Mouse (Mus musculus): Measurements from ENCODE around the gene Platr17. TPM values are rescaled to one million over a fixed set of nuclear protein-coding genes. Genes with fewer than 3 reads are reported as not detected.
"Not testable (repeated sequence)": the region's sequence is repeated elsewhere in the genome, so short reads cannot be mapped to it uniquely, and the experiment has no call there.

The Platr17 gene
- polyA plus RNA-seq, 1 experiment from 2014 or later: 0.40 TPM

GRCm38 (mm10) chr17:33889941-33890532, 14.9 kb upstream of the Platr17 start:
- H3K9ac ChIP-seq (ENCODE audit: low read length): peak overlapping the region; percentile 80
- peaks cover 14% of the 10 kb centered on the region for H3K4me1 ChIP-seq (ENCODE audit: control insufficient read depth, insufficient read depth, low read length)
- H3K9me3 ChIP-seq (replicated peaks; ENCODE audit: control insufficient read depth, low read length); H3K36me3 ChIP-seq (ENCODE audit: control insufficient read depth, insufficient read depth, low read length); H3K27ac ChIP-seq (ENCODE audit: low read length); H3K27me3 ChIP-seq (ENCODE audit: control insufficient read depth, insufficient read depth, low read length): not testable (repeated sequence)
- peak; percentile 3 for ATAC-seq (ENCODE audit: insufficient read depth, low FRiP score)
- under 1% methylated on average over 44 of the region's 44 CpGs for WGBS
- H3K4me2 ChIP-seq (ENCODE audit: low read depth, low read length): peak overlapping the region; percentile 65
- peak overlapping the region; percentile 65 for H3K4me3 ChIP-seq (replicated peaks; ENCODE audit: low read length)

GRCm38 (mm10) chr17:33890533-33891059, 14.3 kb upstream of the Platr17 start, which contains the start of gene Kifc1:
Kifc1 (minus strand) TSS chr17:33890661.
- Histone ChIP-seq H3K27me3 (ENCODE audit: control insufficient read depth, insufficient read depth, low read length) (no peaks in the 10 kb centered on the region), H3K9ac (ENCODE audit: low read length) (peak within 1 kb of the TSS; percentile 80), H3K4me2 (ENCODE audit: low read depth, low read length) (peak within 1 kb of the TSS; percentile 65), H3K27ac (ENCODE audit: low read length) (no peak within 1 kb of the TSS; the same call in 1 of the 2 replicates), H3K9me3 (replicated peaks; ENCODE audit: control insufficient read depth, low read length) (no peaks in the 10 kb centered on the region), H3K4me3 (replicated peaks; ENCODE audit: low read length) (peak within 1 kb of the TSS; percentile 65), H3K36me3 (ENCODE audit: control insufficient read depth, insufficient read depth, low read length) (no peaks in the 10 kb centered on the region), H3K4me1 (ENCODE audit: control insufficient read depth, insufficient read depth, low read length) (peaks cover 14% of the 10 kb centered on the region)
- ATAC-seq (ENCODE audit: insufficient read depth, low FRiP score): peak; percentile 99
- 0% methylated on average over 49 of the region's 49 CpGs for WGBS

DNA sequence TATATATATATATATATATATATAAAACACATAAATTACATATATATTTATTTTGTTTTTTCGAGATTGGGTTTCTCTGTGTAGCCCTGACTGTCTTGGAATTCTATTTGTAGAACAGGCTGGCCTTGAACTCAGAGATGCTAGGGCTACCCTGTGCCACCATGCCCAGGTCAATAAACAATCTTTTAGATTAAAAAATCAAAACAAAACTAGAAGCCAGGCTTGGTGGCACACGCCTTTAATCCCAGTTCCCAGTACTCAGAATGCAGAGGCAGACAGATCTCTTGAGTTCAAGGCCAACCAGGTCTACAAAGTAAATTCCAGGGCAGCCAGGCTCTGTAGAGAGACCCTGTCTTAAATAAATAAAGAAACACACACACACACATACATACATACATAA, 13.6 kb upstream of the Platr17 start:
- Histone ChIP-seq H3K4me2 (ENCODE audit: low read depth, low read length) (no peak overlapping the region), H3K36me3 (ENCODE audit: control insufficient read depth, insufficient read depth, low read length) (no peaks in the 10 kb centered on the region), H3K9me3 (replicated peaks; ENCODE audit: control insufficient read depth, low read length) (no peaks in the 10 kb centered on the region), H3K27ac (ENCODE audit: low read length) (no peak overlapping the region), H3K9ac (ENCODE audit: low read length) (no peak overlapping the region), H3K4me3 (replicated peaks; ENCODE audit: low read length) (no peak overlapping the region), H3K27me3 (ENCODE audit: control insufficient read depth, insufficient read depth, low read length) (no peaks in the 10 kb centered on the region), H3K4me1 (ENCODE audit: control insufficient read depth, insufficient read depth, low read length) (peaks cover 14% of the 10 kb centered on the region)
- 55% methylated on average over 2 of the region's 2 CpGs for WGBS
- ATAC-seq (ENCODE audit: insufficient read depth, low FRiP score): no peak

DNA sequence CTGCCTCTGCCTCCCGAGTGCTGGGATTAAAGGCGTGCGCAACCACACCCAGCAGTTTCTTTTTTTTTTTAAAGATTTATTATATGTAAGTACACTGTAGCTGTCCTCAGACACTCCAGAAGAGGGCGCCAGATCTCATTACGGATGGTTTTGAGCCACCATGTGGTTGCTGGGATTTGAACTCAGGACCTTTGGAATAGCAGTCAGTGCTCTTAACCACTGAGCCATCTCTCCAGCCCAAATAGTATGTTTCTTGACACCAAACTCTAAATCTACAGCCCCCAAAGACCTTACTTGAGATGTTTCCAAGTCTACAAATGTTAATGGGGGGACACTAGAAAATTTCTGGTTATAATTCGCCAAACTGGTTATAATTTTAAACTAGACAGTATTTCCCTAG, 13.0 kb upstream of the Platr17 start:
- H3K9me3 ChIP-seq (replicated peaks; ENCODE audit: control insufficient read depth, low read length); H3K27me3 ChIP-seq (ENCODE audit: control insufficient read depth, insufficient read depth, low read length); H3K9ac ChIP-seq (ENCODE audit: low read length); H3K4me3 ChIP-seq (replicated peaks; ENCODE audit: low read length); ATAC-seq (ENCODE audit: insufficient read depth, low FRiP score); H3K36me3 ChIP-seq (ENCODE audit: control insufficient read depth, insufficient read depth, low read length); H3K27ac ChIP-seq (ENCODE audit: low read length); H3K4me2 ChIP-seq (ENCODE audit: low read depth, low read length): not testable (repeated sequence)
- H3K4me1 ChIP-seq (ENCODE audit: control insufficient read depth, insufficient read depth, low read length): peaks cover 14% of the 10 kb centered on the region
- 63% methylated on average over 6 of the region's 6 CpGs for WGBS

GRCm38 (mm10) chr17:33892429-33892828, 12.5 kb upstream of the Platr17 start:
- Histone ChIP-seq H3K4me3 (replicated peaks; ENCODE audit: low read length) (no peak overlapping the region), H3K4me2 (ENCODE audit: low read depth, low read length) (no peak overlapping the region), H3K9ac (ENCODE audit: low read length) (no peak overlapping the region), H3K4me1 (ENCODE audit: control insufficient read depth, insufficient read depth, low read length) (peaks cover 14% of the 10 kb centered on the region), H3K9me3 (replicated peaks; ENCODE audit: control insufficient read depth, low read length) (no peaks in the 10 kb centered on the region), H3K27me3 (ENCODE audit: control insufficient read depth, insufficient read depth, low read length) (no peaks in the 10 kb centered on the region), H3K27ac (ENCODE audit: low read length) (peak overlapping the region; percentile 52), H3K36me3 (ENCODE audit: control insufficient read depth, insufficient read depth, low read length) (no peaks in the 10 kb centered on the region)
- no peak for ATAC-seq (ENCODE audit: insufficient read depth, low FRiP score)
- 24% methylated on average over 7 of the region's 7 CpGs for WGBS

- not testable (repeated sequence) for H3K36me3 ChIP-seq (ENCODE audit: control insufficient read depth, insufficient read depth, low read length); ATAC-seq (ENCODE audit: insufficient read depth, low FRiP score); H3K9ac ChIP-seq (ENCODE audit: low read length); H3K27ac ChIP-seq (ENCODE audit: low read length); H3K9me3 ChIP-seq (replicated peaks; ENCODE audit: control insufficient read depth, low read length); H3K4me3 ChIP-seq (replicated peaks; ENCODE audit: low read length); H3K4me2 ChIP-seq (ENCODE audit: low read depth, low read length); H3K27me3 ChIP-seq (ENCODE audit: control insufficient read depth, insufficient read depth, low read length)
- peaks cover 11% of the 10 kb centered on the region for H3K4me1 ChIP-seq (ENCODE audit: control insufficient read depth, insufficient read depth, low read length)
- 62% methylated on average over 4 of the region's 4 CpGs for WGBS
Observed at GRCm38 (mm10) chr17:33893011-33893410, 11.9 kb upstream of the Platr17 start.

GRCm38 (mm10) chr17:33897114-33897794, 7.7 kb upstream of the Platr17 start:
- Histone ChIP-seq H3K27ac (ENCODE audit: low read length) (no peak overlapping the region), H3K9ac (ENCODE audit: low read length) (no peak overlapping the region), H3K36me3 (ENCODE audit: control insufficient read depth, insufficient read depth, low read length) (no peaks in the 10 kb centered on the region), H3K4me2 (ENCODE audit: low read depth, low read length) (no peak overlapping the region), H3K4me1 (ENCODE audit: control insufficient read depth, insufficient read depth, low read length) (0 out of 2 replicates have a peak, but pooled peaks cover 7% of the 10 kb centered on the region), H3K4me3 (replicated peaks; ENCODE audit: low read length) (no peak overlapping the region), H3K9me3 (replicated peaks; ENCODE audit: control insufficient read depth, low read length) (no peaks in the 10 kb centered on the region), H3K27me3 (ENCODE audit: control insufficient read depth, insufficient read depth, low read length) (no peaks in the 10 kb centered on the region)
- ATAC-seq (ENCODE audit: insufficient read depth, low FRiP score): no peak
- WGBS: 41% methylated on average over 6 of the region's 6 CpGs

GRCm38 (mm10) chr17:33898193-33898592, 6.7 kb upstream of the Platr17 start:
- not testable (repeated sequence) for H3K27ac ChIP-seq (ENCODE audit: low read length); H3K4me1 ChIP-seq (ENCODE audit: control insufficient read depth, insufficient read depth, low read length); H3K9me3 ChIP-seq (replicated peaks; ENCODE audit: control insufficient read depth, low read length); H3K4me3 ChIP-seq (replicated peaks; ENCODE audit: low read length); H3K9ac ChIP-seq (ENCODE audit: low read length); ATAC-seq (ENCODE audit: insufficient read depth, low FRiP score); H3K27me3 ChIP-seq (ENCODE audit: control insufficient read depth, insufficient read depth, low read length); H3K4me2 ChIP-seq (ENCODE audit: low read depth, low read length); H3K36me3 ChIP-seq (ENCODE audit: control insufficient read depth, insufficient read depth, low read length)
- WGBS: 68% methylated on average over 4 of the region's 4 CpGs

DNA sequence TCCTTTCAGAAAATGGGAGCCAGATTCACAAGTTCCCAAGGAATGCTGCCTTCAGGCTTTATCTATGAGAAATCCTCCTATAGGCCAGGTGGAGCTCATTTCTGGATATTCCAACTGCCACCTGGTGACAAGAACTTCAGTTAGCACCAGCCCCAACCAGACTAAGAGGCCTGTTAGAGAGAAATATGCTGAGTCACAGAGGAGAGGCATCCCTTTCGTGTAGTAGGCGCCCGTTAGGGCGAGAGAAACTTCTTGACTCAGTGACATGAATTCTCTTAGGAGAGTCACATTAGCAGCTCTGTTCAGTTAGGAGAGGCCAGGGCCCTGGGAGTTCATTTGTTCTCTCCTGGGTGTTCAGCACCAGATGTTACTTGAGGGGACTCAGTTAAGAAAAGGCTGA, 5.3 kb upstream of the Platr17 start:
- no peak overlapping the region for H3K9ac ChIP-seq (ENCODE audit: low read length)
- no peak for ATAC-seq (ENCODE audit: insufficient read depth, low FRiP score)

More for the DNA sequence above, 5.3 kb upstream of the Platr17 start:
- no peaks in the 10 kb centered on the region for H3K27me3 ChIP-seq (ENCODE audit: control insufficient read depth, insufficient read depth, low read length)
- WGBS: 69% methylated on average over 4 of the region's 4 CpGs
- H3K27ac ChIP-seq (ENCODE audit: low read length): no peak overlapping the region
- H3K4me1 ChIP-seq (ENCODE audit: control insufficient read depth, insufficient read depth, low read length): 0 out of 2 replicates have a peak, but pooled peaks cover 6% of the 10 kb centered on the region
- no peak overlapping the region for H3K4me3 ChIP-seq (replicated peaks; ENCODE audit: low read length)
- no peaks in the 10 kb centered on the region for H3K36me3 ChIP-seq (ENCODE audit: control insufficient read depth, insufficient read depth, low read length)
- no peak overlapping the region for H3K4me2 ChIP-seq (ENCODE audit: low read depth, low read length)
- no peaks in the 10 kb centered on the region for H3K9me3 ChIP-seq (replicated peaks; ENCODE audit: control insufficient read depth, low read length)

All from stomach, embryonic 16.5 days (tissue).